In genomic region chr7:121040595-121040994, GRCm38 (mm10) we compare ENCODE assay signal across 27 mouse cellular contexts. TPM values are rescaled to one million over a fixed set of nuclear protein-coding genes. Genes with fewer than 3 reads are reported as not detected.
"Had no signal": no experiment of that assay in that cellular context is flagged by ENCODE, and none has a peak within 500 bp of the region (broad histone marks: within the 10 kb centered on the region; RNA-seq: fewer than 3 reads in every experiment).

No protein-coding gene starts in this region.

- H3K36me3 ChIP-seq: liver, embryonic 12.5 days; liver, embryonic 15.5 days; lung, embryonic 15.5 days; midbrain, embryonic 13.5 days; neural tube, embryonic 12.5 days; neural tube, embryonic 15.5 days had no signal

- H3K27ac ChIP-seq: kidney, postnatal 0 days; left cerebral cortex, adult 2 months; liver, embryonic 12.5 days; liver, embryonic 15.5 days; lung, embryonic 15.5 days; midbrain, embryonic 10.5 days; midbrain, embryonic 13.5 days; neural tube, embryonic 12.5 days; neural tube, embryonic 15.5 days; stomach, postnatal 0 days had no signal

- H3K4me3 ChIP-seq: left cerebral cortex, adult 2 months; liver, embryonic 12.5 days; liver, embryonic 15.5 days; lung, embryonic 15.5 days; megakaryocyte, embryonic 14.5 days; midbrain, embryonic 10.5 days; midbrain, embryonic 13.5 days; neural tube, embryonic 12.5 days; neural tube, embryonic 15.5 days had no signal

- H3K27me3 ChIP-seq: liver, embryonic 12.5 days; liver, embryonic 15.5 days; lung, embryonic 15.5 days; megakaryocyte, embryonic 14.5 days; midbrain, embryonic 13.5 days; neural tube, embryonic 12.5 days; neural tube, embryonic 15.5 days had no signal

- H3K9ac ChIP-seq: liver, embryonic 12.5 days; liver, embryonic 15.5 days; lung, embryonic 15.5 days; midbrain, embryonic 13.5 days; neural tube, embryonic 12.5 days; neural tube, embryonic 15.5 days had no signal

- ATAC-seq: liver, embryonic 12.5 days; midbrain, embryonic 13.5 days had no signal

- DNase-seq: kidney, adult 2 months; kidney, postnatal 36 days; layer of hippocampus, postnatal 36 days; liver; lung, adult 18-20 months; lung, postnatal 10 days; lung, postnatal 36 days; right cerebral cortex, adult 18-20 months; right cerebral cortex, postnatal 14 days; right cerebral cortex, postnatal 4 days; thymus, adult 2 months; thymus, postnatal 14 days; thymus, postnatal 4 days had no signal

- H3K4me2 ChIP-seq: liver, embryonic 12.5 days; liver, embryonic 15.5 days; lung, embryonic 15.5 days; midbrain, embryonic 13.5 days; neural tube, embryonic 12.5 days; neural tube, embryonic 15.5 days had no signal

- H3K9me3 ChIP-seq: liver, embryonic 12.5 days; liver, embryonic 15.5 days; lung, embryonic 15.5 days; megakaryocyte, embryonic 14.5 days; midbrain, embryonic 10.5 days; neural tube, embryonic 12.5 days; neural tube, embryonic 15.5 days had no signal

RNA-seq across cellular contexts. Expression of gene Otoa, which starts 40.9 kb away (rescaled TPM):
- total RNA-seq: midbrain, postnatal 0 days had no signal
- polyA plus RNA-seq: kidney, embryonic 14.5 days; lung, embryonic 15.5 days had no signal

RNA-seq across cellular contexts. Expression of gene Mfsd13b, which starts 58.3 kb away (rescaled TPM):
- total RNA-seq: midbrain, postnatal 0 days had no signal
- polyA plus RNA-seq: kidney, embryonic 14.5 days; liver, embryonic 12.5 days; midbrain, embryonic 13.5 days; stomach, embryonic 14.5 days had no signal
